Mouse (Mus musculus): ENCODE measurements around the gene Ston1. TPM values are rescaled to one million over a fixed set of nuclear protein-coding genes. Genes with fewer than 3 reads are reported as not detected.

Gene Ston1
- polyA plus RNA-seq, 1 experiment, result 3.2 TPM

DNA sequence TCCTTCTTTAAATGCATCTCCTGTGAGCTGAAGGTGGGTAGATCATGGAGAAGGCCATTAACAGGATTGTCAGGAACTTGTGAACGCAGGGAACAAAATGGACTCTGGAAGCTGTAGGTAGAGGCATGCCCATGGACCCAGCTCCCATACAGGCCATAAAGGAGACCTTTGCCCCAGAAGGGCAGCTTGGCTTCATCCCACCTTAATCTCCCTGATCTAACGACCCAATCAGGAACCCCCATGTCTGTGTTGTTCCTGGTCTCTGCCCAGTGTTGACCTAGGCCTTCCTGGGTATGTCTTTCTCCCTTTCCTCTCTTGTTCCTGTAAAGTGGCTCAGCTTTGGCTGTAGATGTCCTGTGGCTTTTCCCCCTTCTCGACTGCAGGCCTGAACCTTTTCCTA is 23.9 kb downstream of the Ston1 start:
- no peak for DNase-seq (ENCODE audit: low read depth, low spot score)

GRCm38 (mm10) chr17:88622711-88623110 is 25.2 kb downstream of the Ston1 start:
- DNase-seq (ENCODE audit: low read depth, low spot score), result no peak
- 93% methylated on average over 1 of the region's 1 CpGs for WGBS

More for the DNA sequence above, 23.9 kb downstream of the Ston1 start:
- 57% methylated on average over 3 of the region's 3 CpGs for WGBS

- 95% methylated on average over 4 of the region's 4 CpGs for whole genome bisulfite sequencing
- no peak for DNase-seq (ENCODE audit: low read depth, low spot score)
Observed at GRCm38 (mm10) chr17:88624386-88624785, 26.9 kb downstream of the Ston1 start.

DNA sequence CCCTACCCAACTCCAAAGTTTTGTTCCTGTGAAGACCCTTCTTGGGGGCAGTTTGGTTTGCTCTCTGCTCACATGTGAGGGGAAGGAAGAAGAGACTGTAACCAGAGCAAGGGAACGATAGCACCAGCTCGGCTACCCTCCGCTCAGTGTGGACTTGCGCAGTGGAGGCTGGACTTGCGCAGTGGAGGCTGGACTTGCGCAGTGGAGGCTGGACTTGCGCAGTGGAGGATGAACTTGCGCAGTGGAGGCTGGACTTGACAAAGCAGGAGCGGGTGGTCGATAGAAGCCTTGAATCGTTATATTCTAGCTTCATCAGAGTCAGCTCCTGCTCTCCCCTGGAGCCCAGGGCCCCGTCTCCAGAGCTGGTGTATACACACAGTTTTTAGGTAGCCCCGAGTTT is 27.9 kb downstream of the Ston1 start:
- WGBS, result 94% methylated on average over 13 of the region's 13 CpGs
- DNase-seq (ENCODE audit: low read depth, low spot score), result no peak

DNA sequence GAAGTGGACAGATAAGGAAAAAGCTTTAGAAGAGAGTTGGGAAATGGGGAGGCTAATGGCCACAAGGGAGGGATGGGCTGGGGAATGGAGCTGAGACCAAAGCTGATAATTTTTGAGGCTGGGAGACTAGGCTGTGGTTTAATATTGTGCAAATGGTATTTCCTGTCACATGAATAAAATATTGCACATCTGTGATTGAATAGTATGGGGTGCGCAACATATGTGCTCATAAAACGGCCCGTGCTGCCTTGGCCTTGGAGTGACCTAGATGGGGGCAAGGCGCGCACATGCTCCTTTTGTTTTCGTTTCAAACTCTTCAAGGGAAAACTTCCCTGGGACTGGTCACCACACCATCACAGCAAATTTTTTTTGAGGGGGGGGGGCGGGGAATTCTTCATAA is 28.4 kb downstream of the Ston1 start:
- WGBS, result 59% methylated on average over 7 of the region's 7 CpGs
- DNase-seq (ENCODE audit: low read depth, low spot score), result no peak

DNA sequence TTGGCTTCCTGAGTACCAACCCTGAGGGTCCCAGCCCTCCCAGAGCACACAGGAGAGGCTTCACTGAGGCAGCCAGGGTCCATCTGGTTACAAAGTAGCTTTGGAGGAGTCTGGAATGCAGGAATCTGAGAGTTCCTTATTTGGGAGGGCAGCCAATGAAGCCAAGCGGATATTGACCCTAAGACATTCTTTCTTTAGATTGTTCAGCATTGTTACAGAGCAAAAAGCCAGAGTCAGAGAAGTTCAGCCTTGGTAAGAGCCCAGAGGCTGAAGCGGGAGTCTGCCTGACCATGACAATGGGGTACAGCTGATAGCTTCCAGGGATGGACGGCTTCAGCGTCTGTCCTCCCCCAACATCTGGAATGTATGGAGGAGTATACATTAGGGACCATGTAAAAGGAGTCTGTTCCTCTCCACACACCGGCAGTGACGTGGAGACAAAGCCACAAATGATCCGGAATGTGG is 28.9 kb downstream of the Ston1 start:
- 38% methylated on average over 7 of the region's 7 CpGs for WGBS
- no peak for DNase-seq (ENCODE audit: low read depth, low spot score)

- peak; percentile 89 for DNase-seq (ENCODE audit: low read depth, low spot score)
- 9% methylated on average over 7 of the region's 7 CpGs for WGBS
Observed at GRCm38 (mm10) chr17:88627150-88627549, 29.7 kb downstream of the Ston1 start.

DNA sequence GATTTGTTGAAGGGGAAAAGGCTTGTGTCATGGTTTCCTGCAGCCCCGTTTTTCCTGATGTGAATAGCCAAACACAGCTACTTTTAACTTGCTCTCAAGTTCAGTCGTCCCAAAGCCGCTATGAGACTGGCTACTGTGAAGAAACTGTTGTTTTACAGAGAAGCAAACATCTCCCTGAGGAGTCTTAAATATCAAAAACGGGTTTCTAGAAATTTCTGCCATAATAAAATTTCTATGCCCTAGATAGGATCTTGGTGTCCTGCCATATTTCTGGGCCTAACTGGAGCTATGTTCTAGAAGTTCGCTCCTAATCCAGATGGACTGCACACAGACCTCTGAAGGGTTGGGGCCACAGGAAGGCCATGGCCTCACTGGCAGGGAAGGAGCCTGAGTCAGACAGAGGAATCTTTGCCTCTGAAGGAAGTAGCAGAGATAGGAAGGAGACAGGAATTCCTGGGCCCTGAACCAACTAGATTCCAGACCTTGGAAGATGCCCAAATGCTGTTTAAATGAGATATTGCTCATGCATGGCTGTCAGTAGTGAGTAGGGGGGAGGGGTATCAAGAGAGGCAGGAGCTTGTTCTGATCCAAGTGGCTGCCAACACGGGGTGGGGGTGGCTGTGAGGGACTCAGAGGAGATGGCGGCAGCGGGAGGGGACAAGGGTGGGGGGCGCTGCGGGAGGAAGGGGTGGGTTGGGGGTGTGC is 31.3 kb downstream of the Ston1 start:
- 50% methylated on average over 10 of the region's 10 CpGs for WGBS

GRCm38 (mm10) chr17:88629381-88629759 is 31.9 kb downstream of the Ston1 start:
- WGBS, result 30% methylated on average over 4 of the region's 4 CpGs
- DNase-seq (ENCODE audit: low read depth, low spot score), result no peak

More for the DNA sequence above, 31.3 kb downstream of the Ston1 start:
- DNase-seq (ENCODE audit: low read depth, low spot score), result no peak

DNA sequence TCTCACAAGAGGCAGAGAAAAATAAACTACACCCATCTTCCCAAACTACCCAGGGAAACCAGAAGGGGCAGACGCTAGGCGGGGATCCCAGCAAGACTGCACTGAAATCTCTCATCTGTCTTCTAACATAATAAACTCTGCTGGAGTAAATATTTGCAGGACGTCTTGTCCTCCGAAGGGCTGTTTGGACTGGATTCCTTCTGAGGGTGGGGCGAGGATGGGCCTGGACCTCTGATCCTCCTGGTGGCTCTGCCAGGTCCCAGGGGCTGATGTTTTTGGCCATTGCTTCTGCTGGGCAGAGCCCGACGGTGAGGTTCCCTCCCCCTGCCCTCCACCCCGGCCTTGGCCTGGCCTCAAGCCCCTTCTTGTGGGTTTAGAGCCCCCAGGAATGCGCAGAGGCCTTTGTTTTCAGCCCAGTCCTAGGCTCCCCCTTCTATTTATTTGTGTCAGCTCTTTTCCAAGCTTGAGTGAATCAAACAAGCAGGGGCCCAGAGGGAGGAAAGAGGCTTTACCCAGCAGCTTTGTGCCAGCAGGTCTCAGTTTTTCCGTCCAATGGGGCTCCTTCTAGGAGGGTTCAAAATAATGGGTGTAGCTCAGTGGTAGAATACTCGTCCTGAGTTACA is 32.6 kb downstream of the Ston1 start:
- DNase-seq (ENCODE audit: low read depth, low spot score), result no peak
- WGBS, result 15% methylated on average over 11 of the region's 11 CpGs

DNA sequence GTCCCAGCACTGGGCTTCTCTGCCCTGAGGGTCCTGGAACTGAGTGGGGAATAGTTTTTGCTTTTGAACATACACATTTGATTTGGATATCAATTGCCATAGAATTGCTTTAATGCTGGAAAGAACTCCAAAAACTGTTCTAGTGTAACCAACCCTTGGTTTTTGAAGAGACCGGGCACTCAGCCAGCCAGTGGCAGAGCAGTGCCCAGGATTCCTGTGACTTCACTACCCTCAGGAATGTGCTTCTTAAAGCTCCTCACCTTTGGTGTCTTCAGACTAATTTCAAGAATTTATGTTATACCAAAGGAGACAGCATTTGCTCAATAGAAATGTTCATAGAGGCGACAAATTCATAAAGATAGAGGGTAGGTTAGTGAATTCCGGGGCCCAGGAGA is 33.1 kb downstream of the Ston1 start:
- WGBS, result 57% methylated on average over 3 of the region's 3 CpGs

DNA sequence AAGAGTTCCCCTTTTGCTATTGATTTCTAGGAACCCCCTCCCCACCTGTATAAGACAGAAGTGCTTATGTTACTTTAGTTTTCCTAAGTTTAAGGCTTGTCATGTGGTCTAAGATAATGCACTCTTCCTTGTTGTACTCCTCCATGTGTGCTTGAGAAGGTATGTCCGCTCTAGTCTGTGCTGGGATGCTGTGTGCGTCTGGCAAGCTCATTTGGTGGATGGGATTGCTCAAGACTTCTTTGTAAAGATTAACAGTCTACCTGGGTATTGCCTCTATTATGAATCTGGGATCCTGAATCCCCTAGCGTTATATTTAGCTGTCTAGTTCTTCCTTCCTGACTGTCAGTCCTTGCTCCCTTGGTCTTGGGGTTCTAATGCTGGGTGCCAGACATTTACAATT is 35.1 kb downstream of the Ston1 start:
- DNase-seq (ENCODE audit: low read depth, low spot score), result no peak
- 87% methylated on average over 3 of the region's 3 CpGs for WGBS

More for the DNA sequence above, 33.1 kb downstream of the Ston1 start:
- DNase-seq (ENCODE audit: low read depth, low spot score), result no peak

GRCm38 (mm10) chr17:88636076-88636475 is 38.6 kb downstream of the Ston1 start:
- no peak for DNase-seq (ENCODE audit: low read depth, low spot score)
- WGBS, result 91% methylated on average over 14 of the region's 14 CpGs

DNA sequence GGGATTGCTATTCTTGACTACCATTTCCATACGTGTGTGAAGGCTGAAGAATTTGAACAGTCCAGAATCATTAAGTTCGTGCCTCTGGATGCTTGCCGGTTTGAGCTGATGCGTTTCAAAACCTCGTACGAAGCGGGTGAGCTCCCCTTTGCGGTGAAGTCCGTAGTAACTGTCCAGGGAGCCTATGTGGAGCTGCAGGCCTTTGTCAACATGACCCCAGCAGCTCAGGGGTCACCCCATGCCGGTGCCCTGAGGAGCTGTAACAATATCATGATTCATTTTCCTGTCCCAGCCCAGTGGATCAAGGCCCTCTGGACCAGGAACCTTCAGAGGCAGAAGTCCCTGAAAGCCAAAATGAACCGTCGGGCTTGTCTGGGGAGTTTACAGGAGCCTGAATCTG is 39.1 kb downstream of the Ston1 start:
- DNase-seq (ENCODE audit: low read depth, low spot score), result no peak
- WGBS, result 70% methylated on average over 12 of the region's 12 CpGs

DNA sequence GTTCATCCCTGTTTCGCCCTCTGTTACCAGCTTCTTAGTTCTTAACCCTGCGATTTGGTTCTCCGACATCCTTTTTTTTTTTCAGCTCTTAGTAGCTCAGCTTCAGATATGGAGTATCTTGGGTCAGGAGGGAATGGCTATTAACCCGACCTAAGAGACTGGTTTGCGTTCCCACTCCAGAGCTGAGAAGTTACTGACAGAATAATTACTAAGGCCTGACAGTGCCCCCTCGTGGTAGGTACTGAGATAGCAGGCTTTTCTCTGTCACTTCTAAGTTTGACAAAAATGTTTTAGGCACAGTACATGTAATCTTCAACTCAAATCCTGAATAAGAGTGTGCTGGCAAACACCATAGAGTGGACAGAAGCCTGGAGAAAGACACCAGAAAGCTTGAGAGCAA is 43.5 kb downstream of the Ston1 start:
- DNase-seq (ENCODE audit: low read depth, low spot score), result no peak
- WGBS, result 28% methylated on average over 6 of the region's 6 CpGs

GRCm38 (mm10) chr17:88641836-88642235 is 44.4 kb downstream of the Ston1 start:
- no peak for DNase-seq (ENCODE audit: low read depth, low spot score)
- 91% methylated on average over 8 of the region's 8 CpGs for whole genome bisulfite sequencing

- WGBS, result 90% methylated on average over 7 of the region's 7 CpGs
- DNase-seq (ENCODE audit: low read depth, low spot score), result no peak
Observed at GRCm38 (mm10) chr17:88644876-88645275, 47.4 kb downstream of the Ston1 start.

DNA sequence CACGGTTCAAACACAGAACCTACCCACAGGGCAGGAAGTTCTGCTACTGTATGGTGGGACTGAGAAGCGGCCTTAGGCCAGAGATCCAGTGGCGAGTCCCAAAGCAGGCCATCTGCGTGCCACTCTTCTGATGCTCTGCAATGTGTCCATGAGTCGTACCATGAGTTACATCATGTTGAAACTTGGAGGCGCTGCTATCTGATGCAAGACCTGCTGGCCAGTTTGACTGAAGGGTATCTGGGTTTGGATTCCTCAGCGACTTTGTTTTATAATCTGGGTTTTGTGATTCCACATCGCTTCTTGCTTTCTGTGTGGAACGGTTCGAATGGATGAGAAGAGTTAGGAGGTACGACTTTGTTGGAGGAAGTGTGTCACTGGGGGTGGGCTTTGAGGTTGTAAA is 47.8 kb downstream of the Ston1 start:
- 91% methylated on average over 11 of the region's 11 CpGs for WGBS
- no peak for DNase-seq (ENCODE audit: low read depth, low spot score)

- 86% methylated on average over 3 of the region's 3 CpGs for WGBS
- DNase-seq (ENCODE audit: low read depth, low spot score), result no peak
Observed at GRCm38 (mm10) chr17:88647149-88647548, 49.7 kb downstream of the Ston1 start.

GRCm38 (mm10) chr17:88652010-88652409 is 54.5 kb downstream of the Ston1 start:
- DNase-seq (ENCODE audit: low read depth, low spot score), result no peak
- WGBS, result 9% methylated on average over 9 of the region's 9 CpGs

- WGBS, result 20% methylated on average over 21 of the region's 21 CpGs
- no peak for DNase-seq (ENCODE audit: low read depth, low spot score)
Observed at GRCm38 (mm10) chr17:88652702-88653374, 55.4 kb downstream of the Ston1 start.

All from large intestine, adult 2 months (tissue).